Mouse (Mus musculus) kidney, postnatal 25 days (tissue): ENCODE results near the gene Ramp1.
A peak's percentile ranks its signal among the peaks of the same experiment; 100 is the strongest.

Source experiments
- DNase-seq, 2 experiments: peaks; one replicate each; pipeline ENCODE4 v3.0.0; 2021; ENCODE audit warnings: mixed read lengths in 2 of 2

The Ramp1 gene

DNA sequence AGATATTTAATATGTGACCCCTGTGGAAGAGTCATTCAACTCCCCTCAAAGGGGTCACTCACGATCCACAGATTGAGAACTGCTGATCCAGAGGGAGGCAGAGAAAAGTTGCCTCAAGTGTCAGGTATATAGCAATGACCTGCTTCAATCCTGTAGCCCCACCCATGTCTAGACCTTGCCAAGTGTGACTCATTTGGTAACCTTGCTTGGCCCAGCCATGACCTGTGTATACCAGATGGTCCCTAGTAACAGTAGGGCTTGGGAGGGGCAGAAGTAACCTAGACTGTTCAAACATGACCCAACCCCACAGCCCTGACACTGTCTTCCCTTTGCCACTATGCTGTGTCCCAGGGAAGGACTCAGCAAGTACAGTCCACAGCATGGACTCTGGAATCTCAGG, 61.1 kb downstream of the Ramp1 start:
- DNase-seq, result no peak

DNA sequence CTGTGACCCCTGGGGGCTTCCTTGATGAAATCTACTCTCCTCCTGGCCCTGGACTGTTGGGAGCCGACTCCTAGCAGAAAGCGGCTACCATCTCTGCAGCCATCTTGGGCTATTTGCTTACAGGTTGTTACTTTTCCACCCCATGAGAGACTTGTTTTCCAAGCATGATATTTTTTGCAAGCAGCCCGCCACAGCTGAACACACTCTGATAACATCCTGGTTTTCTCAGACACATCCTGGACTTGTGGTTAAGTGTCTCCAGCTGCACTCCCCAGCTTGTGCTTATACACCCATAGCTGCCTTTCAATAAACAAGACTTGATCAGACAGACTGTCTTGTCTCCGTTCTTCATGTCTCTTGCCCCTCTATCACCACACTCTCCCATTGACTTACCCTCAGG, 61.6 kb downstream of the Ramp1 start:
- DNase-seq, result no peak

- DNase-seq, result no peak
Observed at GRCm38 (mm10) chr1:91248242-91248641, 68.6 kb downstream of the Ramp1 start.

GRCm38 (mm10) chr1:91248970-91249369, 69.3 kb downstream of the Ramp1 start:
- no peak for DNase-seq

DNA sequence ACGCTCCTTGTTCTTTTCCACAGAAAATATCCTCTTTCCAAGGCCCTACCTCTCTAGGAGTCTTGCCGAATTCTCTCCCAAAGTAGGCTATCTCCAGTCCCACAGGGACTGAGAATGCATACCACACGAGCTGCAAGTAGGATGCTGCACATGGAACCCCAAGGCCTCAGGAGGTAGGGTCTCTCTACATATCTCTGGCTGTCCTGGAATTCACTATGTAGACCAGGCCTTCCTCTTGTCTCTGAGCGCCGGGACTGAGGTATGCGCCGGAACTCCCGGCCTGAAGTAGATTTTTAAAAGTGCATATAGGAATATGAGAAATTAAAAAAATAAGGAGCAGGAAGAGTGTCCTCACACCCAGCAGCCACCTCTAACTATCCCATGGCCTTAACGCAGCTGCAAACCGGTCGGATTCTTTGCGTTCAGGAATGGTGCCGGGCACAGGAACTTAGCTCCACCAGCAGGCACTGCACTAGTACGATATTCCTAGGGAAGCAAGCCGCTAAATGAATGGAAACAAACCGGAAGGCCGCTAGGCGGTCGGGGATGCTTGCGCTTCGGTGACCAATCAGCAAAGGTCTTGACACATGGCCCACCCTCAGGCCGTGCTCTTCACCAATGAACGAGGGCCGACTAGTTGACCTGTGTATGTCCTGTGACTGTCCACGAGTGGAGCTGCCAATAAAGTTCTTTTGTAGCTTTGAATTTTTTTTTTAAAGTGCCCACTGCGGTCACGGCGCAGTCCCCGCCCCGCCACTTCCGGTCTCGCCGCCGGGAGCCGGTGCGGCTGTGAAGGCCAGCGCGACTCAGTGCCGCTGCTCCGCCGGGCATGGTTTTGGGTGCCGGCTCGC, 70.2 kb downstream of the Ramp1 start, which contains the start of gene Ube2f:
Gene Ube2f, plus strand, starts transcription at position 741 of the 851 bp plus-strand sequence.
- DNase-seq, result peak; percentile 94 to 98

DNA sequence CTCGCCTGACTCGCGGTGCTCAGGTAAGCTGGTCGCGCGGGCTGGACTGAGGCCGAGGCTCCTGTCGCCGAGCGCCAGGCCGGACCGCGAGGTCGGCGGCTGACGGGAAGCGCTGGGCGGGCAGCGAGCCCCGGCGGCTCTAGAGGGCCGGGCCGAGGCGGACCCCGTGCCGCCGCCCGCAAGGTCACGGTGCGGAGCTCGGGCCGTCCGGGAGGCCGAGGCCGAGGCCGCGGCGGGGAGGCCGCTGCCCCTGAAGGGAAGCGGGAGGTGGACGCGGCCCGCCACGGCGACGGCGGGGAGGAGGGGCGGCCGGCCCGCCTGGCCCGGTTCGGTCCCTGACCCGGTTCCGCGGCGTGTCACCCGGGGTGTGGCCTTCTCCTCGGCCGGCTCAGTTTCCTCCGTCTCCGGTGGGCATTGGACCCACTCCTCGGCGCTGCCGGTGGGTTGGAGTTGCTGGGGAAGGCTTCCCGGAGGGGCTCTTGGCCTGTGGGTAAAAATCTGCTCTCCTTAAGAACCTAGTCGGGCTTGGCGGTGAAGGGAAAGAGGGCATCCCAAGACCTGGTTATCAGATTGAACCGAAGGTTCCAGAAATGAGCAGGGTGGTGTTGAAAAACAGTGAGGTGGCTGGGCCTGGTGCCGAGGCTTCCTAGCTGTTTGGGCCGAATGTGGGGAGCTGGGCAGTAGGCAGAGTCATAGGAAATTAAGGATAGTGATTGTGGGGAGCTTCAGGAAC, 71.0 kb downstream of the Ramp1 start:
- peak; percentile 20 to 57 for DNase-seq

- DNase-seq, result no peak
Observed at GRCm38 (mm10) chr1:91251148-91251650, 71.6 kb downstream of the Ramp1 start.

GRCm38 (mm10) chr1:91251927-91252326, 72.3 kb downstream of the Ramp1 start:
- peak in 1 of 2 experiments; percentile 16 for DNase-seq

GRCm38 (mm10) chr1:91257918-91258317, 78.3 kb downstream of the Ramp1 start:
- DNase-seq, result no peak

DNA sequence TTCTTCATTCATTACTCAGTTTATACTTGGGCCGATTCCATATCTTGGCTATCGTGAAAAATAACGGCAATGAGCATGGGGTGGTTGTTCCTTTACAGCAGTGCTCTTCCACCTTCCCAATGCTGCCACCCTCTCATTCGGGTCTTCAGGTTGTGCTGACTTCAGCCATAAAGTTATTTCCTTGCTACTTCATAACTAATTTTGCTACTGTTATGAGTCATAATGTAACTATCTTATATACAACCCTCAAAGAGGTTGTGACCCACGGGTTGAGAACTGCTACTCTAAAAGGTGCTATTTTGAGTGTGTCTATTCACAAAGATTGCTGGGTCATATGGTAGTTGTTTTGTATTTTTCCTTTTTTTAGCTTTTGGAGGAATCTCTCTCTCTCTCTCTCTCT, 80.2 kb downstream of the Ramp1 start:
- DNase-seq, result no peak

GRCm38 (mm10) chr1:91262508-91262907, 82.9 kb downstream of the Ramp1 start:
- no peak for DNase-seq

DNA sequence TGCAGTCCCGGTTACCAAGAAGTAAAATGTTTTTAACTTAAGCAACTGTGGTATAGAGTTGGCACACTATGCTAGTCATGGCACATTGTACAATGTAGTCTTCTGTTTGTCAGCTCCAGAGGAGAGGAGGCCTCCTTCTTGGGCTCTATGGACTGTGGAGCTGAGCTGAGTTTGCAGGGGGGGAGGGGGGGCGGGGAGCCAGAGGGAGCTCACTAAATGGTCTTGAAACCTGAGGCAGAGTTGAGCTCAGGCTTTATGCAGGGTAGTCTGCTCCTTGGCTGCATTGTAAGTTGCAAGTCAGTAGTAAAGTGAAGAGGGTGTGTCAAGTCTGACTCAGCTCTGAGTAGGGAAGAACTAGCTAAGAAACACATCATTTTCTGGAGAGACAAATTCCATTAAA, 92.6 kb downstream of the Ramp1 start:
- DNase-seq, result no peak
